Mouse (Mus musculus) G1E-ER4 (cell line): ENCODE results near the gene Olfr1065. TPM values are rescaled to one million over a fixed set of nuclear protein-coding genes. Genes with fewer than 3 reads are reported as not detected.
"Not testable (repeated sequence)": the region's sequence is repeated elsewhere in the genome, so short reads cannot be mapped to it uniquely, and the experiment has no call there.

Experiments
- GATA1 ChIP-seq: IDR thresholded peaks from one replicate; pipeline ENCODE4 v1.8.0; 2012; ENCODE audit warnings: low read length, inconsistent platforms
- polyA plus RNA-seq: library from polyadenylated mRNA; stranded (reverse); fragments of >175 nt; gene quantifications from 2 replicates; pipeline ENCODE4 v1.2.3, GENCODE M21; 2012

Olfr1065 gene
- not detected in 2 replicates for polyA plus RNA-seq

DNA sequence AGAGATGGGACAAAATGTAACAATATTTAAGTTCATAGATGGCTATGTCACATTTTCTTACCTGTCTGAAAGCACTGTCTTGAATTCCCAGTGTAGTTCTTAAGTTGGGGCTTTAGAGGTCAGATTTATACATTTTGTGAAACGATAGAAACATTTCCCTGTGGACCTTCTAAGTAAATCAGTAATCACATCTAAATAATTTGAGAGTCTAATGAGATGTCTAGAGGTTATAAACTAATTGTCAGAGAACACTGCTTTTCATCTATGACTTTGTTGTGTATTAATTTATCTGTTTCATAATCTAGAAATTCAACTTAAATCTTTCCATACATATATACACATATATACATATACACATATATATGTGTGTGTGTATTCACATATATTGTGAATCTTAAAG is at the start of gene Olfr1065:
Gene Olfr1065, minus strand, starts transcription at position 101 of the 400 bp plus-strand sequence.
- TF ChIP-seq GATA1: not testable (repeated sequence)

DNA sequence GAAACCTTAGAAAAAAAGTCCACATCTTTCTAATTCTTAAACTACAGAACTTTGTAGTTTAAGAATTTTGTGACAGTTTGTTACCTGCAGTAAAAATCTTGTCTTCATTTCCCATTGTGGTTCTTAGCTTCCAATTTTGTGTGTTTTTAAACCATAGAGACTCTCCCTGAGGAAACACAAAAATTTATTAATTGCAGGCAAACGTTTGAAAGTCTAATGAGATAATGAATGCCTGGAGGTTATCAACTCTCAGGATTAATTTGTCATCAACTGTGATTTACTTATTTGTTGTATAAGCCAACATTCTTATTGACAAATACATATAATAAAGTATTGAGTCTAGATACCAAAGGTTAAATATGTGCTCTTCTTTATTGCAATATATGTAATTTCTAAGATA is 36.9 kb upstream of the Olfr1065 start, which contains the start of gene Olfr228:
Gene Olfr228, minus strand, starts transcription at position 101 of the 400 bp plus-strand sequence.
- no peak for TF ChIP-seq GATA1

DNA sequence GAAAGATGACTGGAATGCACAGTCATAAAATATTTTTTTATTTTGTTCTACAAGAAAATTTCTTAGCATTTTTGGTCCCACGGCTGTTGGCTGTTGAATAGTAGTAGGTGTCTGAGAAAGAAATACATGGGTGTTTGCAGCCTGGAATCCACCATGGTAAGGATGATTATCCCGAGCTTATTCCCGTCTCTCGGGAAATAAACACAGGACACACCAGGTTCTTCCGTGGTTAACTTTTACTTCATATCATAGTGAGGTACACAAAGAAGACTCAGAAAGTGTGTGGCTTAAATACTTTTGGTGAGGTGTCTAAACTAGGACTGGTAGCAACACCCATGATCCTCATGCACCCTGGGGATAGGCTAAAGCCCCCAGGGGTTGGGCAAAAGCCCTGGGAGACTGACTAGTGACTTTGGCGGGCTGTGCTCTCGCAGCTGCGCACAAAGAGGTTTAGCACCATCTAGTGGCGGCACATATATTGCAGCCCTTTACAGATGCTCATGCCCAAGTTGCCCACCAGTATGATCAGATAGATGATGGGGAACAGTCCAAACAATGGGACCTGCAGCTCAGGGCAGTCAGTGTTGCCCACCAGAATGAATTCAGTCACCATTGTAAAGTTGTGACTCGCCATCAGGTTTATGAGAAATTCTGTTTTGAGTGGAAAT is 14.2 kb upstream of the Olfr1065 start:
- no peak for TF ChIP-seq GATA1

DNA sequence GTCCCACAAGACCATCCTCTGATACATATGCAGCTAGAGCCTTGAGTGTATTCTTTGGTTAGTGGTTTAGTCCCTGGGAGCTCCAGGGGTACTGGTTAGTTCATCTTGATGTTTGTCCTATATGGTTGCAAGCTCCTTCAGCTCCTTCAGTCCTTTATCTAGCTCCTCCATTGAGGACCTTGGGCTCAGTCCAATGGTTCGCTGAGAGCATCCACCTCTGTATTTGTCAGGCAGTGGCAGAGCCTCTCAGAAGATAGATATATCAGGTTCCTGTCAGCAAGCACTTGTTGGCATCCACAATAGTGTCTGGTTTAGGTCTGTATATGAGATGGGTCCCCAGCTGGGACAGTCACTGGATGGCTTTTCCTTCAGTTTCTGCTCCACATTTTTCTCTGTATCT is 10.0 kb upstream of the Olfr1065 start:
- no peak for TF ChIP-seq GATA1

DNA sequence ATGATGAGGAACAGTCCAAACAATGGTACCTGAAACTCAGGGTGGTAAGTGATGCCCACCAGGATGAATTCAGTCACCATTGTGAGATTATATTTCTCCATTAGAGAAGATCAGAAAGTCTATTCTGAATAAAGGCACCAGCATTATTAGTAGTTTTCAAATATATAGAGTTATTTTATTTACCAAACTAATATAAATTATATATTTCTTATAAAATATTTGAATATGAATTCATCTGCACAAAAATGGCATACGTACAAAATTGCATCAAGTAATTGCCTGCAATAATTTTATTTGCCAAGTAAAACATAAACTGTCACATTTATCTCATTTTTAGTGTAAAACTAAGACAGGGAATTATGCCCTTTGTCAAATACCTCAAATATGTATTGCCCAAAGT is 5.8 kb upstream of the Olfr1065 start, which contains the start of gene Olfr1066:
Gene Olfr1066, minus strand, starts transcription at position 101 of the 400 bp plus-strand sequence.
- TF ChIP-seq GATA1: no peak

DNA sequence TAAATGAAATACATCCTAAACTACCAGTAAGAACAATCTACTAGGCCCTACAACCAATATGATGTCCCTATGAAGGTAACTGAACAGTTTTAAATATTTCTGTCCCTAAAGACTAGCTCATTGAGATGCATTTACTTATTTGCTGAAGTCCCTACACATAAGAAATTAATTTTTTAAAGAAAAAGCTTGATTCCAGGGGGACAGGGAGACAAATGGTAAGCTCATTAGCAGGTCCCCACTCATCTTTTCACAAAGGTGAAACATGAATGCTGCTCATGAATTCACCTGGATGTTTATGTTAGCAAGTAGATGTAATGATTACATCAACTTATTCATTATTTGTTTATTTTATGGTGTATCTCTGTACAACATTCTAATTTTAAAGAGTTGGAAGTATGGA is 23.7 kb downstream of the Olfr1065 start, which contains the start of gene Olfr1062:
Gene Olfr1062, minus strand, starts transcription at position 101 of the 400 bp plus-strand sequence.
- not testable (repeated sequence) for TF ChIP-seq GATA1

DNA sequence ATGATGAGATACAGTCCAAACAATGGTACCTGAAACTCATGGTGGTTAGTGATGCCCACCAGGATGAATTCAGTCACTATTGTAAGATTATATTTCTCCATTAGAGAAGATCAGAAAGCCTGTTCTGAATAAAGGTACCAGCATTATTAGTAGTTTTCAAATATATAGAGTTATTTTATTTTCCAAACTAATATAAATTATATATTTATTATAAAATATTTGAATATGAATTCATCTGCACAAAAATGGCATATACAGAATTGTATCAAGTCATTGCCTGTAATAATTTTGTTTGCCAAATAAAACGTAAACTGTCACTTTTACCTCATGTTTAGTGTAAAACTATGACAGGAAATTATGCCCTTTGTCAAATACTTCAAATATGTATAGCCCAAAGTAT is 36.4 kb downstream of the Olfr1065 start, which contains the start of gene Olfr1061:
Gene Olfr1061, minus strand, starts transcription at position 101 of the 400 bp plus-strand sequence.
- no peak for TF ChIP-seq GATA1

DNA sequence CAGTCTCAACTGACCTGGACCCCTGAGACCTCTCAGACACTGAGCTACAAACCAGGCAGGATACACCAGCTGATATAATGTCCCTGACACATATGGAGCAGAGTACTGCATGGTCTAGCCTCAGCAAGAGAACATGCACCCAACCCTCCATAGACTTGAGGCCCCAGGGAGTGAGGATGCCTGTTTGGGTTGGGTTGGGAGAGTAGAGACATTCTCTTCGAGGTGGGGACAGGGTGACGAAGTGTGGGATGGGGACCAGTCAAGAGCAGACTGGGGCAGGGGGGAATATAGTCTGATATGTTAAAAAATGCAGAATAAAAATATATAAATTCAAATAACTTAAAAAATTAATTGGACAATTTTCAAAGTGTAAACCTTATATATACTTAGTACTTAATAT is 55.3 kb downstream of the Olfr1065 start:
- TF ChIP-seq GATA1: no peak

Other genes starting within 250 kb of the Olfr1065 start
- gene Olfr1045, start 247.6 kb downstream of the Olfr1065 start, polyA plus RNA-seq: not detected in 2 replicates
- gene Olfr1046, start 231.3 kb downstream of the Olfr1065 start, polyA plus RNA-seq: not detected in 2 replicates
- gene Olfr1047, start 219.2 kb downstream of the Olfr1065 start, polyA plus RNA-seq: not detected in 2 replicates
- not detected in 2 replicates for gene Olfr1048, start 210.3 kb downstream of the Olfr1065 start, polyA plus RNA-seq
- not detected in 2 replicates for gene Olfr1049, start 192.3 kb downstream of the Olfr1065 start, polyA plus RNA-seq
- gene Olfr1051, start 171.5 kb downstream of the Olfr1065 start, polyA plus RNA-seq: not detected in 2 replicates
- gene Olfr1052, start 158.1 kb downstream of the Olfr1065 start, polyA plus RNA-seq: not detected in 2 replicates
- not detected in 2 replicates for gene Olfr1053, start 135.3 kb downstream of the Olfr1065 start, polyA plus RNA-seq
- gene Olfr1054, start 115.2 kb downstream of the Olfr1065 start, polyA plus RNA-seq: not detected in 2 replicates
- not detected in 2 replicates for gene Olfr1055, start 100.3 kb downstream of the Olfr1065 start, polyA plus RNA-seq
- not detected in 2 replicates for gene Olfr1056, start 88.1 kb downstream of the Olfr1065 start, polyA plus RNA-seq
- not detected in 2 replicates for gene Olfr1057, start 72.2 kb downstream of the Olfr1065 start, polyA plus RNA-seq
- gene Olfr1058, start 62.0 kb downstream of the Olfr1065 start, polyA plus RNA-seq: not detected in 2 replicates
- gene Olfr1061, start 36.5 kb downstream of the Olfr1065 start, polyA plus RNA-seq: not detected in 2 replicates
- not detected in 2 replicates for gene Olfr1062, start 23.8 kb downstream of the Olfr1065 start, polyA plus RNA-seq
- gene Olfr1066, start 5.7 kb upstream of the Olfr1065 start, polyA plus RNA-seq: not detected in 2 replicates
- gene Olfr228, start 36.8 kb upstream of the Olfr1065 start, polyA plus RNA-seq: not detected in 2 replicates
- gene Olfr1076, start 57.9 kb upstream of the Olfr1065 start, polyA plus RNA-seq: not detected in 2 replicates
- gene Olfr1079, start 91.9 kb upstream of the Olfr1065 start, polyA plus RNA-seq: not detected in 2 replicates
- gene Olfr1080, start 107.6 kb upstream of the Olfr1065 start, polyA plus RNA-seq: not detected in 2 replicates
- gene Olfr1082, start 148.4 kb upstream of the Olfr1065 start, polyA plus RNA-seq: not detected in 2 replicates
- not detected in 2 replicates for gene Olfr1084, start 189.1 kb upstream of the Olfr1065 start, polyA plus RNA-seq
- gene Olfr1085, start 211.4 kb upstream of the Olfr1065 start, polyA plus RNA-seq: not detected in 2 replicates
- gene Olfr1086, start 229.5 kb upstream of the Olfr1065 start, polyA plus RNA-seq: not detected in 2 replicates
- gene Olfr1087, start 247.8 kb upstream of the Olfr1065 start, polyA plus RNA-seq: not detected in 2 replicates